Mouse (Mus musculus): ENCODE measurements at regions not wholly inside any gene's neighbourhood (a gene's known extent, or its start where the extent isn't known, plus 50 kb on each side); places are given as distances from the start of the nearest gene placed in this dataset.

DNA sequence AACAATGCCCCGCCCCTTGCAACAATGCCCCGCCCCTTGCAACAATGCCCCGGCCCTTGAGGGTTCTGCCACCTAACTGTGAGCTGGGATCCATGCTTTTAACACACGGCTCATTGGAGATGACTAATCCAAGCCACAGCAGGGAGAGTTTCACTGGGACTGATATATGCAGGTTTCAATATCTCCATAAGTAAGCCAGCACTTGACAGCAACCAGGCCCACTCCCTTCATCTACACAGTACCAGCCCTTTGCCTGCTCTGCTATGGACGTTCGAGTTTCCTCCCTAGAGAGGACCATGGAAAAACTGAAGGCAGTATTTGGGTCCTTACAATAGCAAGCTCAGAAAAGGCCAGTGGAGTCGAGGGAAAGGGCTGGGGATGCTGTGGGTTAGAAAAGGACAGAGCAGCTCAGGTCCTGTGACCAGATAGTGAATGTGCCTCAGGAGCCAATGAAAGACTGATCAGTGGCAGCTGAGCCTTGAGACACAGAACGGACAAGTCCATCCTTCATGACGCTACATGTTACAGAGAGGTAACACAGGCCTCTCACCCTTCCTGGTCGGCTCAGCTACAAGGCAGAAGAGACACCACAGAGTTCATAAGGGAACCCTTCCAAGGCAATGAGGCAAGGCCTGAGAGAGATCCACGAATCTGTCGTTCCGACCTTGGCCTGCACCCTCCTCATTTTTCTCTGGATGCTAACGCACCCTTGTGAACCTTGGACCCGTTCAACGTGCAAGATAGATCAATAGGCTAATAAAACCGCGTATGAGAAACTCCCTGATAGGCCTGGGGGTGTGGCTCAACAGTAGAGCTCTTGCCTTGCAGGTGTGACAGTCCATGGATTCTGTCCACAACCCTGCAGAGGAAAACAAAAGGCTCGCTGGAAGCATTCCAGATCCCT lies 114.5 kb downstream of the Sp3 start:
- no peaks in the 10 kb centered on the region for H3K79me2 ChIP-seq (ENCODE audit: control insufficient read depth, insufficient read depth, low read length, poor library complexity)
- no peak overlapping the region for H3K27ac ChIP-seq (ENCODE audit: control insufficient read depth, low read depth, low read length)
- no peak overlapping the region for H3K9ac ChIP-seq (ENCODE audit: control insufficient read depth, low read depth, low read length, poor library complexity, severe bottlenecking)
- H3K4me1 ChIP-seq (ENCODE audit: control insufficient read depth in 1 of 2, insufficient read depth in 2 of 2, low read length in 2 of 2): no peaks in the 10 kb centered on the region
- no peak overlapping the region for H3K4me3 ChIP-seq (ENCODE audit: control insufficient read depth in 1 of 2, insufficient read depth in 1 of 2, low read depth in 2 of 2, low read length in 2 of 2)
- no peaks in the 10 kb centered on the region for H3K36me3 ChIP-seq (ENCODE audit: control insufficient read depth in 1 of 2, insufficient read depth in 2 of 2, low read length in 2 of 2)
- TF ChIP-seq TAL1 (IDR thresholded peaks at IDR 0.05; ENCODE audit: low read length): no peak
- no peak for TF ChIP-seq POLR2A (IDR thresholded peaks at IDR 0.05; ENCODE audit: control insufficient read depth in 1 of 2, insufficient read depth in 1 of 2, low read depth in 1 of 2, low read length in 2 of 2, poor library complexity in 1 of 2)
- no peak for TF ChIP-seq HCFC1 (IDR thresholded peaks at IDR 0.05; ENCODE audit: low read depth, low read length)
- no peak for TF ChIP-seq MAX (IDR thresholded peaks at IDR 0.05; ENCODE audit: low read length)
- no peak for TF ChIP-seq POLR2AphosphoS2 (IDR thresholded peaks at IDR 0.05; ENCODE audit: low read length)
- no peak for TF ChIP-seq SMC3 (IDR thresholded peaks at IDR 0.05; ENCODE audit: low read depth, low read length)
- TF ChIP-seq RAD21 (IDR thresholded peaks at IDR 0.05; ENCODE audit: low read depth, low read length): no peak
- no peak for TF ChIP-seq TCF12 (IDR thresholded peaks at IDR 0.05; ENCODE audit: low read depth, low read length)
- no peak for TF ChIP-seq NRF1 (IDR thresholded peaks at IDR 0.05; ENCODE audit: insufficient read depth, low read depth, low read length, poor library complexity, severe bottlenecking)
- peaks cover 0 to 6% of the 10 kb centered on the region in 2 experiments; a peak in 2 of 4 replicates for H3K27me3 ChIP-seq (ENCODE audit: control insufficient read depth in 1 of 2, insufficient read depth in 2 of 2, low read length in 2 of 2)
- no peaks in the 10 kb centered on the region for H3K9me3 ChIP-seq (replicated peaks; ENCODE audit: insufficient read depth, low read length)
- no peak for DNase-seq (ENCODE audit: low read depth, low spot score)

DNA sequence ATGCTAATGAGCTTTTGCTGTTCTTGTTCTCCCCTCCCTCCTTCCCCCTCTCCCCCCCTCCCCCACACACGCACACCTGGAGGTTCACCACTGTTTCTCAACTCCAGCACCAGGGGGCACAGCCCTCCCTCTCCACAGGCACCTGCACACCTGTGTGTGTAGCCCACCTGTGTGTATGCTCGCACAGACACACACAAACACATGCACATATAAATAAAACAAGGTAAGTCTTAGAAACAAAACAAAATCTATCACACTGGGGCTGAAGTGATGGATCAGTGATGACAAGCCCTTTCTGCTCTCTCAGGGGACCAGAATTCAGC lies 113.9 kb downstream of the Sp3 start:
- H3K27me3 ChIP-seq (ENCODE audit: control insufficient read depth in 1 of 2, insufficient read depth in 2 of 2, low read length in 2 of 2): peaks cover 0 to 8% of the 10 kb centered on the region in 2 experiments; a peak in 2 of 4 replicates
- no peaks in the 10 kb centered on the region for H3K4me1 ChIP-seq (ENCODE audit: control insufficient read depth in 1 of 2, insufficient read depth in 2 of 2, low read length in 2 of 2)
- no peak for DNase-seq (ENCODE audit: low read depth, low spot score)
- no peaks in the 10 kb centered on the region for H3K36me3 ChIP-seq (ENCODE audit: control insufficient read depth in 1 of 2, insufficient read depth in 2 of 2, low read length in 2 of 2)
- no peak overlapping the region for H3K9ac ChIP-seq (ENCODE audit: control insufficient read depth, low read depth, low read length, poor library complexity, severe bottlenecking)
- no peaks in the 10 kb centered on the region for H3K9me3 ChIP-seq (replicated peaks; ENCODE audit: insufficient read depth, low read length)
- no peak overlapping the region for H3K4me3 ChIP-seq (ENCODE audit: control insufficient read depth in 1 of 2, insufficient read depth in 1 of 2, low read depth in 2 of 2, low read length in 2 of 2)
- no peak for TF ChIP-seq POLR2AphosphoS2 (IDR thresholded peaks at IDR 0.05; ENCODE audit: low read length)
- TF ChIP-seq TCF12 (IDR thresholded peaks at IDR 0.05; ENCODE audit: low read depth, low read length): no peak
- no peak for TF ChIP-seq SMC3 (IDR thresholded peaks at IDR 0.05; ENCODE audit: low read depth, low read length)
- no peak for TF ChIP-seq MEF2A (IDR thresholded peaks at IDR 0.05; ENCODE audit: extremely low read depth, insufficient replicate concordance, low read depth, low read length, poor library complexity, severe bottlenecking)
- no peak for TF ChIP-seq ELF1 (IDR thresholded peaks at IDR 0.05; ENCODE audit: low read depth, low read length)
- no peak for TF ChIP-seq USF1 (IDR thresholded peaks at IDR 0.05; ENCODE audit: low read depth, low read length)
- no peak for TF ChIP-seq MYC (IDR thresholded peaks at IDR 0.05; ENCODE audit: low read depth, low read length)
- no peak for TF ChIP-seq CTCF (IDR thresholded peaks at IDR 0.05 in 2 of 3, conservative IDR thresholded peaks at IDR 0.05 in 1 of 3; ENCODE audit: control insufficient read depth in 1 of 3, insufficient read depth in 1 of 3, low read depth in 2 of 3, low read length in 3 of 3, poor library complexity in 1 of 3, severe bottlenecking in 1 of 3)
- no peak for TF ChIP-seq ZKSCAN1 (IDR thresholded peaks at IDR 0.05; ENCODE audit: low read depth, low read length)
- no peak for TF ChIP-seq TBP (IDR thresholded peaks at IDR 0.05; ENCODE audit: low read depth, low read length)
- no peak for TF ChIP-seq MAFK (IDR thresholded peaks at IDR 0.05; ENCODE audit: borderline replicate concordance, low read depth, low read length)
- TF ChIP-seq CHD2 (IDR thresholded peaks at IDR 0.05; ENCODE audit: low read length): no peak
- no peak for TF ChIP-seq POLR2AphosphoS5 (IDR thresholded peaks at IDR 0.05; ENCODE audit: borderline replicate concordance, low read depth, low read length)
- no peak for TF ChIP-seq BHLHE40 (IDR thresholded peaks at IDR 0.05; ENCODE audit: borderline replicate concordance, low read depth, low read length)
- no peak for TF ChIP-seq POLR2A (IDR thresholded peaks at IDR 0.05; ENCODE audit: control insufficient read depth in 1 of 2, insufficient read depth in 1 of 2, low read depth in 1 of 2, low read length in 2 of 2, poor library complexity in 1 of 2)
- TF ChIP-seq MXI1 (IDR thresholded peaks at IDR 0.05; ENCODE audit: low read depth, low read length): no peak
- no peak for TF ChIP-seq MYB (IDR thresholded peaks at IDR 0.05; ENCODE audit: low read depth, low read length)
- TF ChIP-seq KAT2A (conservative IDR thresholded peaks at IDR 0.05; ENCODE audit: low read depth, low read length): no peak
- no peak for TF ChIP-seq HCFC1 (IDR thresholded peaks at IDR 0.05; ENCODE audit: low read depth, low read length)
- no peaks in the 10 kb centered on the region for H3K79me2 ChIP-seq (ENCODE audit: control insufficient read depth, insufficient read depth, low read length, poor library complexity)
- no peak overlapping the region for H3K27ac ChIP-seq (ENCODE audit: control insufficient read depth, low read depth, low read length)

Data from MEL (cell line).